Mouse (Mus musculus): ENCODE measurements around the gene Hist2h2ab. TPM values are rescaled to one million over a fixed set of nuclear protein-coding genes. Genes with fewer than 3 reads are reported as not detected.
"Not testable (repeated sequence)": the region's sequence is repeated elsewhere in the genome, so short reads cannot be mapped to it uniquely, and the experiment has no call there.

Gene Hist2h2ab
- total RNA-seq, 2 experiments from 2014 or later, result 17.5 to 21.2 TPM

DNA sequence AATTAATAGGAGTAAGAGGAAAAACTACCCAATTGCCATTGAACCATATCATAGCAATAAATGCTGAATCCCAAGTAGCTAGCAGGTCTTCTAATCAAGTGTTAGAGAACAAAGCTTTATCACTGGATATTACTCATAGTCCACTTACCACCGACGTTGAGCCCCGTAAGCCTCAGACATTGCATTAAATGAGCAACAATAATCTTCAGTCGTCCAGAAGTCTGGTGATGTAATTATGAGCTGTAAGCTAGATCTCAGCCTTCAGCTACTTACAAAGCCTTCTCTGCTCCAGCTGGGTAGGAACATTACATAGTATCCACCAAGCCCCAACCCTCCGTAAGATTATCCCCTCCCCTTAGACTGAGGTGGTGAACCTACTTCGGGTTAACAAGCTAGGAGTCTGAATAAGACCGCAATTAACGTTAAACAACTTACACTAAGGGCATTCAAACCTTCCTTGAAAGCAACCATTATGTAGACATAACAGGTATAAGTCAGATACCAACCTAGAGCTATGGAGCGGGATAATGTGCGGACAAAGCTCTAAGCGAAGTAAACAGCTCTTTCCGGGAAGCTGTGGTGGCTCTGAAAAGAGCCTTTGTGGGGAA is 18.3 kb downstream of the Hist2h2ab start:
- no peak for DNase-seq

- peak; percentile 65 for DNase-seq
Measured at GRCm38 (mm10) chr3:96238954-96239793, 19.5 kb downstream of the Hist2h2ab start, which contains the start of gene Hist2h3c2. Hist2h3c2 (minus strand) TSS chr3:96239127.

DNA sequence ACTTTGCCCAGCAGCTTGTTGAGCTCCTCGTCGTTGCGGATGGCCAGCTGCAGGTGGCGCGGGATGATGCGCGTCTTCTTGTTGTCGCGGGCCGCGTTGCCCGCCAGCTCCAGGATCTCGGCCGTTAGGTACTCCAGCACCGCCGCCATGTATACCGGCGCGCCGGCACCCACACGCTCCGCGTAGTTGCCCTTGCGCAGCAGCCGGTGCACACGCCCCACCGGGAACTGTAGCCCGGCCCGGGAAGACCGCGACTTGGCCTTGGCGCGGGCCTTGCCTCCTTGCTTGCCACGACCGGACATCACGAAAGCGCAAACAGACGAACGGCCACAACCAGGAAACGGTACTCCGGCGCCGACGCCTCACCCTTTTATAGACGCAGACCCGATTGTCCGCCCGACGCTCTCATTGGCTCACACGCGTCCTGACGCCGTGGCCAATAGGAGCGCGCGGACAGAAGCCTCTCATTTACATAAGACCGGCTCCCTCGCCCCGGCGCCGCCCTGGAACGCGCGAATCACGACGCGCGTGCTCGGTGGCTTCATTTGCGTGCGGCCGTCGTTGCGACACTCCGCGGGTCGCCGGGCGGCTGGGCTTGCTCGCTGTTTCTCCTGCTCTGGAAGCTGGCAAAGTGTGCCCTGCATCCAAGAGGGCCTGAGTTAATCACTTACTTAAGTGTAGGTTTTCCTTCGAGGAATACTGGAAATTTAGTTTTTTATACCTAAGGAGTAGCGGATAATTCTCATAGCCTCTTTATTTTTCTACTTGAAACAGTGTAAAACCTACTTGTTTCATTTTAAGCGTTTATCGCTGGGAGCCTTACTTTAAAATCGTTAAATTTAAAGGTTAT is 20.5 kb downstream of the Hist2h2ab start, which contains the start of gene Hist2h2aa2:
Gene Hist2h2aa2 (minus strand): TSS at position 328 of the 850 bp plus-strand sequence.
- peak; percentile 96 for DNase-seq

GRCm38 (mm10) chr3:96240799-96241197 is 21.1 kb downstream of the Hist2h2ab start:
- DNase-seq, result no peak

- DNase-seq, result no peak
Measured at GRCm38 (mm10) chr3:96243921-96244572, 24.4 kb downstream of the Hist2h2ab start.

DNA sequence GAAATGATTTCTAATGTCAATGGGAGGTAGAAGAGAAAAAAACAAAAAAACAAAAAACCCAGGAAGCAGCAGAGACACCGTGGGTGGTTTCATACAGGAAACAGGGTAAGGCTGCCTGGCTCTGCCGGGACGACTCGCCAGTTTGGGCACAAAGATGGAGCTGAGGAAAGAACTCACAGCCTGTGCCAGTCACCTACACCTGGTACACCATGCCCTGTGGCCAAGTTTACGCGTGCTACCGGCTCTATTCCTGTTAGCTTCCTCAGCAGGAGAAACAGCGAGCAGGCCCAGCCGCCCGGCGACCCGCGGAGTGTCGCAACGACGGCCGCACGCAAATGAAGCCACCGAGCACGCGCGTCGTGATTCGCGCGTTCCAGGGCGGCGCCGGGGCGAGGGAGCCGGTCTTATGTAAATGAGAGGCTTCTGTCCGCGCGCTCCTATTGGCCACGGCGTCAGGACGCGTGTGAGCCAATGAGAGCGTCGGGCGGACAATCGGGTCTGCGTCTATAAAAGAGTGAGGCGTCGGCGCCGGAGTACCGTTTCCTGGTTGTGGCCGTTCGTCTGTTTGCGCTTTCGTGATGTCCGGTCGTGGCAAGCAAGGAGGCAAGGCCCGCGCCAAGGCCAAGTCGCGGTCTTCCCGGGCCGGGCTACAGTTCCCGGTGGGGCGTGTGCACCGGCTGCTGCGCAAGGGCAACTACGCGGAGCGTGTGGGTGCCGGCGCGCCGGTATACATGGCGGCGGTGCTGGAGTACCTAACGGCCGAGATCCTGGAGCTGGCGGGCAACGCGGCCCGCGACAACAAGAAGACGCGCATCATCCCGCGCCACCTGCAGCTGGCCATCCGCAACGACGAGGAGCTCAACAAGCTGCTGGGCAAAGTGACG is 25.6 kb downstream of the Hist2h2ab start, which contains the start of gene Hist2h2aa1:
Gene Hist2h2aa1 (plus strand): TSS at position 495 of the 884 bp plus-strand sequence.
- DNase-seq, result peak; percentile 88

DNA sequence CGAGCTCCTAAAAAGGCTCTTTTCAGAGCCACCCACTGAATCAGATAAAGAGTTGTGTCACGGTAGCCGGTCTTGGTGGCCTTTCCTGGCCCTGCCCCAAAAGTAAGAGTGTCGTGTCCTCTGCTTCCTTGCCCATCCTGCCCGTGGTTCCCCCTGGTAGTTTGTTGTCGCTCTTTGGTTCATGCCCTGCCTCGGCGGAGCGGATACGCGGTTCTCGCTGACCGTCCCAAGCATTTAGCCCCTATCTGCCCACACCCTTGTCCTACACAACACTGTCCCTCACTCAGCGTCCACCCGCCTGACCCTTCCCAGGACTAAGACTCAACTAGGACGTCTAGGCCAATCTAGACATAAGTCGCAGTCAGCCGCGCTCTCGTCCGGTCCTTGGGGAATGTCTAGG is 26.4 kb downstream of the Hist2h2ab start:
- DNase-seq, result not testable (repeated sequence)

DNA sequence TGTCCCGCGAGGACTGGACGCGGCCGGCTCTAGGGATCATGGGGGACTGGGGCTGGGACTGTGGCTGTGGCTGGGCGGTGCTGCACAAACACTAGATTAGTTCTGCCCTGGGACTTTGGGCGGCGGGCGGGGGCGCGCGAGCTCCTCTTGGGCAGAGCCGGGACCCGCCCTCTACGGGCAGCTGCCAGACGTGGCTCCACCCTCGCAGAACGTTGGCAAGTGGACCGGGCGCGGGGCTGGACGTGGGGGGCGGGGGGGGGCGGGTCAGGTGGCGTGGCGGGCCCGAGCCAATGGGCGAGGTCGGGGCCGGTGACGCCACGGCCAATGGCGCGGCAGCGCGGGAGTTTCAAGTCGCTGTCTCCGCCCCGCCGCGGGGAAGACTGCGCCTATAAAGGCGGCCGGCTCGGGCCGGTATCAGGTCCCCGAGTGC is 26.8 kb downstream of the Hist2h2ab start, which contains the start of gene Hist2h3c1:
Gene Hist2h3c1 (plus strand): TSS at position 259 of the 430 bp plus-strand sequence.
- not testable (repeated sequence) for DNase-seq

DNA sequence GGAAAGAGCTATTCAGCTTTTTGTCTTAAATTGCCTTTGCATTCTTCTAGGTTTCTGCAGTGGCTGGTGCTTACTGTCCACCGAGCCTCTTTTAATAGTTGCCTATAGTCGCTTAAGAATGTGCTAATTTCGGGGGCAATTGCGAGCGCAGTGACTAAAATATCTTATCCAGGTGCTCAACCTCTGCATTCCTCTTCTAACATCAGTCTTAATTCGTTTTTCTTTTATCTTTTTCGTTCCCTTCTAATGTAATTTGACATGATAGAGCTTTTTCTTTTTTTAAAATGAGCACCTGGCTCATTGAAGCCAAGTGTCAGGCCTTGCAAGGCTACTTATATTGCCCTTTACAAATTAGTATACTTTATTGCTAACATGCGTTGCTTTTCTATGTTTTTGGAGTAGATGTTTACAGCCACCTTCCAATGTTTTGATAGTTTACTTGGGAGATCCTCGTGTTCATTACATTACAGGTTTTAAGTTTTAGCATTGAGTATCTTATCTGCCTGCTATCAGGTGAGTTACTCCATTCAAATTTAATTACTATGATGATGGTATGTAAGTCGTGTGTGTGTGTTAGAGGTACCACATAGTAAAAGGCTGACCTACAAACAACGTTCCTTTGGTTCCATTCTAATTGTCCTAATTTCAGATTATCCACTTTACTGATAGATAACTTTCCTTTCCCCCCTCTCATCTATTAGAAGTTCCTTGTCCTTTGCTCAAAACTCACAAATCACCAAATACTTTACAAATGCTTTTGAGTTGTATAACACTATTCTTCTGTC is 27.9 kb downstream of the Hist2h2ab start:
- no peak for DNase-seq

DNA sequence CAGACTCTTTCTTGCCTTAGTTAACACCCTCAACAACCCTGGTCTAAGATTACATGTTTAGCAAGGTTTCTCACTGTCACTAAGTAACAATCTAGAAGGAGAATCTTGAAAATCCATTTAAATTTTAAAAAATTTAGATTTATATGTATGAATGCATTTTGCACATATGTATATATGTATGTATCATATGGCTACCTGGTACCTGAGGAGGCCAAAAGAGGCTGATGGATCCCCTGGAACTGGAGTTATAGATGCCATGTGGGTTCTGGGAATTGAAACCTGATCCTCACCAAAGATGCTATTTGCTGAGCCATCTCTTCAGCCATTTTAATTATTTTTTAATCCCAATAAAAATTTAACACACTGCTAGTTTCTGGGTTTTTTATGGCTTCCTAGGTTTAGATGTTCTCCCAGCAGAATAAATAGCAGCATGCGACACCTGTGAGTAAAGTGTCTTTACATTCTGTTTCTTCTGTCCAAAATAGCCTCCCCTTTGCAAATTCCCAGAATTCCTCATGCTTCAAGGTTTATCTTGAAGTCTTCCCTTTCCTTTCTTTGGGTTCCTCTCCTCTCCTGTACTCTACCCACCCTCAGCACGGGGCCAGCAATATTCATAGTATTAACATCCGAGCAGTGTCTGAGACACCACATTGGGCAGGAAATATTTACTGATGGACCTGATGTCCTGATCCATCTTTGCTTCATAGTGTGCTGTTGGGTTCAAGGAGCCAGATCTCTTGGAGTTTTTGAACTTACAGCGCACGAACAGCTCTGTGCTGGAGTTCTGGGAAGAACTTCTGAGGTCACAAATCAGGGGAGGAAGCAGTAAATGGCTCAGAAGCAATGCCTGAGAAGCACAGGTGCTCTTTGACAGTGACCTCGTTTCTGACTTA is 28.7 kb downstream of the Hist2h2ab start:
- DNase-seq, result no peak

- DNase-seq, result no peak
Measured at GRCm38 (mm10) chr3:96249034-96249345, 29.3 kb downstream of the Hist2h2ab start.

- DNase-seq, result no peak
Measured at GRCm38 (mm10) chr3:96250890-96251289, 31.2 kb downstream of the Hist2h2ab start.

DNA sequence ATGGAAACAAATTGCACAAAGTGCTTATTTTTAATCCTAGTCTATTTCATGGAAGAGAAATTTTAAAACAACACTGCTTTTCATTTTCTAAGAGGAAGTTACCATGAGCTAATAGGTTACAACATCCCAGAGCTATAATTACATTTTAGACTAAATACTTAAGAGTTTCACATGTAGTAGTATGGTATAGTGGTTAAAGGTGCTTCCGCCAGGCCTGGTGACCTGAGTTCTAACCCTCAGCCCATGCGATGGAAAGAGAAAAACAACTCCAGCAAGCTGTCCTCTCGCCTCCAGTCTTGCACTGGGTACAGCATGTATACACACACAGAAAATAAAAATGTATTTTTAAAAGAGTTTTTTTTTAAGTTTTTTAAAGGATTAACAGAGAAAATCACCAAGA is 32.1 kb downstream of the Hist2h2ab start:
- no peak for DNase-seq

DNA sequence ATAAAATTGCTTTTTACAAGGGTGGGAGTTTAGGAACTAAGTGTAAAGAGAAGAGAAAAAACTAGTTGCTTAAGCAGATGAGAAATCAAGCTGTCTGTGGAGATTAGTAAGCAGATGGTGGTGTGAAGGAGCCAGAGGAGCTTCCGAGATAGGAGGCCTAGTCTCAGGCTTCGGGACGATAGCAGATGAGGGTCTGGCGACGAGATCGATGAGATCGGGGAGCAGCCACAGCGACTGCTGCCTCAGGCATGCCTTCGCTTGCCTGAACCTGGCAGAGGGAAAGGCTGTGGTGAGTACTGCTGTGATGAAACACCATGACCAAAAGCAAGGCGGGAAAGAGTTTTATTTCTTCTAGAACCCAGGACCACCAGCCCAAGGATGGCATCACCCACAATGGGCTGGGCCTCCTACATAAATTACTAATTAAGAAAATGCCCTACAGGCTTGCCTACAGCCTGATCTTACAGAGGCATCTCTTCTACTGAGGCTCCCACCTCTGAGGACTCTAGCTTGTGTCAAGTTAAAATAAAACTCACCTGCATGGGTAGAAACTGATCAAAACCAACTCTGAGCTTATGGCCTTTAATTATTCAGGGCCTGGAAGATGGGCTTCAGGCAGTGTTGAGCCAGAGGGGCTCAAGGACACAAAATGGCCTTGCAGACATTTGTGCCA is 35.2 kb downstream of the Hist2h2ab start:
- no peak for DNase-seq

- DNase-seq, result no peak
Measured at GRCm38 (mm10) chr3:96255926-96256593, 36.4 kb downstream of the Hist2h2ab start.

- no peak for DNase-seq
Measured at GRCm38 (mm10) chr3:96257190-96257589, 37.5 kb downstream of the Hist2h2ab start.

- no peak for DNase-seq
Measured at GRCm38 (mm10) chr3:96260220-96260619, 40.6 kb downstream of the Hist2h2ab start.

- DNase-seq, result no peak
Measured at GRCm38 (mm10) chr3:96261623-96262022, 42.0 kb downstream of the Hist2h2ab start.

Data from adrenal gland, postnatal 10 days (tissue).